Mouse (Mus musculus) MEL-GATA-1-ER (cell line): ENCODE data around the gene Rhoa.
"Not testable (repeated sequence)": the region's sequence is repeated elsewhere in the genome, so short reads cannot be mapped to it uniquely, and the experiment has no call there.

Experiments used
- DNase-seq: peaks from one replicate; pipeline ENCODE4 v3.0.0-alpha.2; 2012; ENCODE audit warnings: low read depth; ENCODE audit errors: extremely low read depth

The Rhoa gene

GRCm38 (mm10) chr9:108287526-108288238, 18.2 kb upstream of the Rhoa start:
- DNase-seq, result not testable (repeated sequence)

- DNase-seq, result no peak
These were observed 16.6 kb upstream of the Rhoa start for GRCm38 (mm10) chr9:108289347-108289746.

GRCm38 (mm10) chr9:108290016-108290750, 15.7 kb upstream of the Rhoa start, which contains the start of gene Nicn1:
TSS of gene Nicn1 (plus strand) at chr9:108290429.
- peak; percentile 97 for DNase-seq

GRCm38 (mm10) chr9:108290773-108291172, 15.2 kb upstream of the Rhoa start:
- no peak for DNase-seq

GRCm38 (mm10) chr9:108296453-108297355, 9.2 kb upstream of the Rhoa start, which contains the start of gene Amt:
TSS of gene Amt (plus strand) at chr9:108296853.
- DNase-seq, result no peak

- no peak for DNase-seq
These were observed 4.1 kb upstream of the Rhoa start for GRCm38 (mm10) chr9:108301853-108302252.

GRCm38 (mm10) chr9:108304716-108305115, 1.2 kb upstream of the Rhoa start:
- no peak for DNase-seq

- DNase-seq, result no peak
These were observed 759 bp upstream of the Rhoa start for GRCm38 (mm10) chr9:108305170-108305569.

GRCm38 (mm10) chr9:108306571-108306980, 647 bp downstream of the Rhoa start:
- no peak for DNase-seq

GRCm38 (mm10) chr9:108307021-108307807, 1.3 kb downstream of the Rhoa start:
- DNase-seq, result no peak

- no peak for DNase-seq
These were observed 2.2 kb downstream of the Rhoa start for GRCm38 (mm10) chr9:108308141-108308540.

- no peak for DNase-seq
These were observed 11.6 kb downstream of the Rhoa start for GRCm38 (mm10) chr9:108317572-108317971.

- DNase-seq, result no peak
These were observed 12.5 kb downstream of the Rhoa start for GRCm38 (mm10) chr9:108318462-108318861.

GRCm38 (mm10) chr9:108322054-108322453, 16.1 kb downstream of the Rhoa start:
- DNase-seq, result not testable (repeated sequence)

GRCm38 (mm10) chr9:108324784-108325183, 18.9 kb downstream of the Rhoa start:
- no peak for DNase-seq

GRCm38 (mm10) chr9:108325811-108326210, 19.9 kb downstream of the Rhoa start:
- DNase-seq, result no peak

- no peak for DNase-seq
These were observed 32.1 kb downstream of the Rhoa start for GRCm38 (mm10) chr9:108337848-108338550.

- no peak for DNase-seq
These were observed 32.6 kb downstream of the Rhoa start for GRCm38 (mm10) chr9:108338551-108338885.

- DNase-seq, result peak; percentile 95
These were observed 33.2 kb downstream of the Rhoa start, which contains the start of gene Gpx1 for GRCm38 (mm10) chr9:108338886-108339781. TSS of gene Gpx1 (plus strand) at chr9:108338903.
